Mouse (Mus musculus): ENCODE results near the gene Zer1. TPM values are rescaled to one million over a fixed set of nuclear protein-coding genes. Genes with fewer than 3 reads are reported as not detected.

The Zer1 gene
- polyA plus RNA-seq, 1 experiment from 2014 or later = 13.9 TPM

- no peak for ATAC-seq (ENCODE audit: low FRiP score, low read depth)
- Histone ChIP-seq H3K4me2 (peak overlapping the region; percentile 85), H3K4me3 (no peak overlapping the region), H3K9ac (no peak overlapping the region), H3K27me3 (no peaks in the 10 kb centered on the region), H3K36me3 (no peaks in the 10 kb centered on the region), H3K4me1 (replicated peaks) (peaks cover 43% of the 10 kb centered on the region), H3K9me3 (no peaks in the 10 kb centered on the region), H3K27ac (replicated peaks) (no peak overlapping the region)
- WGBS = 93% methylated on average over 5 of the region's 5 CpGs
Observed at GRCm38 (mm10) chr2:30122766-30123165, 1.6 kb downstream of the Zer1 start.

GRCm38 (mm10) chr2:30120269-30120668 lies 4.1 kb downstream of the Zer1 start:
- ATAC-seq (ENCODE audit: low FRiP score, low read depth) = no peak

GRCm38 (mm10) chr2:30119641-30120051 lies 4.7 kb downstream of the Zer1 start:
- 15% methylated on average over 6 of the region's 6 CpGs for WGBS
- no peak; the same call in 1 of the 2 replicates for ATAC-seq (ENCODE audit: low FRiP score, low read depth)
- Histone ChIP-seq H3K4me2 (no peak overlapping the region), H3K9me3 (no peaks in the 10 kb centered on the region), H3K9ac (no peak overlapping the region), H3K27ac (replicated peaks) (peak overlapping the region; percentile 18; the same call in 1 of the 2 replicates), H3K4me3 (no peak overlapping the region), H3K4me1 (replicated peaks) (peaks cover 36% of the 10 kb centered on the region), H3K36me3 (no peaks in the 10 kb centered on the region), H3K27me3 (no peaks in the 10 kb centered on the region)

More at GRCm38 (mm10) chr2:30120269-30120668, 4.1 kb downstream of the Zer1 start:
- H3K27ac ChIP-seq (replicated peaks) = no peak overlapping the region
- H3K27me3 ChIP-seq = no peaks in the 10 kb centered on the region
- H3K9ac ChIP-seq = no peak overlapping the region
- H3K9me3 ChIP-seq = no peaks in the 10 kb centered on the region
- no peak overlapping the region for H3K4me2 ChIP-seq
- no peaks in the 10 kb centered on the region for H3K36me3 ChIP-seq
- no peak overlapping the region for H3K4me3 ChIP-seq
- peaks cover 41% of the 10 kb centered on the region for H3K4me1 ChIP-seq (replicated peaks)
- WGBS = 73% methylated on average over 4 of the region's 4 CpGs

GRCm38 (mm10) chr2:30112564-30112963 lies 11.8 kb downstream of the Zer1 start:
- no peak overlapping the region for H3K4me3 ChIP-seq
- no peak overlapping the region for H3K9ac ChIP-seq
- no peak for ATAC-seq (ENCODE audit: low FRiP score, low read depth)
- H3K36me3 ChIP-seq = peaks cover 45% of the 10 kb centered on the region
- 88% methylated on average over 5 of the region's 5 CpGs for WGBS
- no peaks in the 10 kb centered on the region for H3K4me1 ChIP-seq (replicated peaks)
- H3K4me2 ChIP-seq = no peak overlapping the region
- H3K27me3 ChIP-seq = no peaks in the 10 kb centered on the region
- H3K27ac ChIP-seq (replicated peaks) = no peak overlapping the region
- no peaks in the 10 kb centered on the region for H3K9me3 ChIP-seq

- H3K4me2 ChIP-seq = no peak overlapping the region
- ATAC-seq (ENCODE audit: low FRiP score, low read depth) = no peak
- H3K36me3 ChIP-seq = peaks cover 54% of the 10 kb centered on the region
- H3K9me3 ChIP-seq = no peaks in the 10 kb centered on the region
- no peaks in the 10 kb centered on the region for H3K4me1 ChIP-seq (replicated peaks)
- no peaks in the 10 kb centered on the region for H3K27me3 ChIP-seq
- H3K27ac ChIP-seq (replicated peaks) = no peak overlapping the region
- H3K9ac ChIP-seq = no peak overlapping the region
- no peak overlapping the region for H3K4me3 ChIP-seq
- 98% methylated on average over 2 of the region's 2 CpGs for WGBS
Observed at GRCm38 (mm10) chr2:30111500-30111899, 12.9 kb downstream of the Zer1 start.

- Histone ChIP-seq H3K9ac (no peak overlapping the region), H3K27ac (replicated peaks) (no peak overlapping the region), H3K4me2 (no peak overlapping the region), H3K36me3 (peaks cover 77% of the 10 kb centered on the region), H3K9me3 (no peaks in the 10 kb centered on the region), H3K4me3 (no peak overlapping the region), H3K4me1 (replicated peaks) (no peaks in the 10 kb centered on the region), H3K27me3 (no peaks in the 10 kb centered on the region)
- 91% methylated on average over 4 of the region's 4 CpGs for WGBS
- no peak for ATAC-seq (ENCODE audit: low FRiP score, low read depth)
Observed at GRCm38 (mm10) chr2:30108260-30108659, 16.1 kb downstream of the Zer1 start.

GRCm38 (mm10) chr2:30107646-30108045 lies 16.7 kb downstream of the Zer1 start:
- no peak for ATAC-seq (ENCODE audit: low FRiP score, low read depth)
- Histone ChIP-seq H3K27ac (replicated peaks) (no peak overlapping the region), H3K9me3 (no peaks in the 10 kb centered on the region), H3K27me3 (no peaks in the 10 kb centered on the region), H3K4me2 (no peak overlapping the region), H3K4me1 (replicated peaks) (no peaks in the 10 kb centered on the region), H3K36me3 (peaks cover 77% of the 10 kb centered on the region), H3K4me3 (no peak overlapping the region), H3K9ac (no peak overlapping the region)
- 100% methylated on average over 5 of the region's 5 CpGs for WGBS

GRCm38 (mm10) chr2:30106364-30106763 lies 18.0 kb downstream of the Zer1 start:
- peaks cover 76% of the 10 kb centered on the region for H3K36me3 ChIP-seq
- H3K4me1 ChIP-seq (replicated peaks) = no peaks in the 10 kb centered on the region
- no peak overlapping the region for H3K27ac ChIP-seq (replicated peaks)
- no peaks in the 10 kb centered on the region for H3K9me3 ChIP-seq
- no peak overlapping the region for H3K9ac ChIP-seq
- H3K27me3 ChIP-seq = no peaks in the 10 kb centered on the region
- ATAC-seq (ENCODE audit: low FRiP score, low read depth) = no peak
- no peak overlapping the region for H3K4me3 ChIP-seq
- no peak overlapping the region for H3K4me2 ChIP-seq

- WGBS = 79% methylated on average over 4 of the region's 4 CpGs
- Histone ChIP-seq H3K4me1 (replicated peaks) (0 out of 2 replicates have a peak, but pooled peaks cover under 1% of the 10 kb centered on the region), H3K4me3 (no peak overlapping the region), H3K9ac (no peak overlapping the region), H3K4me2 (no peak overlapping the region), H3K36me3 (peaks cover 55% of the 10 kb centered on the region), H3K27ac (replicated peaks) (no peak overlapping the region), H3K27me3 (no peaks in the 10 kb centered on the region), H3K9me3 (no peaks in the 10 kb centered on the region)
- ATAC-seq (ENCODE audit: low FRiP score, low read depth) = no peak
Observed at GRCm38 (mm10) chr2:30100214-30100613, 24.2 kb downstream of the Zer1 start.

- Histone ChIP-seq H3K4me2 (no peak overlapping the region), H3K36me3 (peaks cover 23% of the 10 kb centered on the region), H3K4me1 (replicated peaks) (peaks cover 23% of the 10 kb centered on the region), H3K27me3 (no peaks in the 10 kb centered on the region), H3K9me3 (no peaks in the 10 kb centered on the region), H3K27ac (replicated peaks) (no peak overlapping the region), H3K4me3 (no peak overlapping the region), H3K9ac (no peak overlapping the region)
- no peak for ATAC-seq (ENCODE audit: low FRiP score, low read depth)
- WGBS = 86% methylated on average over 2 of the region's 2 CpGs
Observed at GRCm38 (mm10) chr2:30095882-30096527, 28.4 kb downstream of the Zer1 start.

GRCm38 (mm10) chr2:30094208-30094588 lies 30.2 kb downstream of the Zer1 start:
- Histone ChIP-seq H3K4me3 (peak overlapping the region; percentile 50), H3K27ac (replicated peaks) (peak overlapping the region; percentile 54), H3K27me3 (no peaks in the 10 kb centered on the region), H3K9ac (peak overlapping the region; percentile 41), H3K36me3 (peaks cover 14% of the 10 kb centered on the region; the same call in 1 of the 2 replicates), H3K4me2 (peak overlapping the region; percentile 88), H3K4me1 (replicated peaks) (peaks cover 23% of the 10 kb centered on the region), H3K9me3 (no peaks in the 10 kb centered on the region)
- WGBS = 3% methylated on average over 13 of the region's 13 CpGs
- ATAC-seq (ENCODE audit: low FRiP score, low read depth) = no peak

- H3K9ac ChIP-seq = peak within 1 kb of the TSS; percentile 41
- under 1% methylated on average over 51 of the region's 51 CpGs for WGBS
- H3K9me3 ChIP-seq = no peaks in the 10 kb centered on the region
- ATAC-seq (ENCODE audit: low FRiP score, low read depth) = peak; percentile 96
- peak within 1 kb of the TSS; percentile 88 for H3K4me2 ChIP-seq
- peak within 1 kb of the TSS; percentile 54 for H3K27ac ChIP-seq (replicated peaks)
- H3K4me3 ChIP-seq = peak within 1 kb of the TSS; percentile 50
- no peaks in the 10 kb centered on the region for H3K27me3 ChIP-seq
- peaks cover 23% of the 10 kb centered on the region for H3K4me1 ChIP-seq (replicated peaks)
- peaks cover 9% of the 10 kb centered on the region; the same call in 1 of the 2 replicates for H3K36me3 ChIP-seq
Observed at GRCm38 (mm10) chr2:30093471-30094207, 30.7 kb downstream of the Zer1 start, which contains the start of gene Zdhhc12. Gene Zdhhc12, minus strand, starts transcription at chr2:30093648.

Data from hindbrain, embryonic 15.5 days (tissue).